Mouse (Mus musculus) kidney, adult 9 months (tissue): ENCODE measurements around the gene Alox12.

Experiments
- DNase-seq: peaks from one replicate; pipeline ENCODE4 v3.0.0; 2022

Gene Alox12

DNA sequence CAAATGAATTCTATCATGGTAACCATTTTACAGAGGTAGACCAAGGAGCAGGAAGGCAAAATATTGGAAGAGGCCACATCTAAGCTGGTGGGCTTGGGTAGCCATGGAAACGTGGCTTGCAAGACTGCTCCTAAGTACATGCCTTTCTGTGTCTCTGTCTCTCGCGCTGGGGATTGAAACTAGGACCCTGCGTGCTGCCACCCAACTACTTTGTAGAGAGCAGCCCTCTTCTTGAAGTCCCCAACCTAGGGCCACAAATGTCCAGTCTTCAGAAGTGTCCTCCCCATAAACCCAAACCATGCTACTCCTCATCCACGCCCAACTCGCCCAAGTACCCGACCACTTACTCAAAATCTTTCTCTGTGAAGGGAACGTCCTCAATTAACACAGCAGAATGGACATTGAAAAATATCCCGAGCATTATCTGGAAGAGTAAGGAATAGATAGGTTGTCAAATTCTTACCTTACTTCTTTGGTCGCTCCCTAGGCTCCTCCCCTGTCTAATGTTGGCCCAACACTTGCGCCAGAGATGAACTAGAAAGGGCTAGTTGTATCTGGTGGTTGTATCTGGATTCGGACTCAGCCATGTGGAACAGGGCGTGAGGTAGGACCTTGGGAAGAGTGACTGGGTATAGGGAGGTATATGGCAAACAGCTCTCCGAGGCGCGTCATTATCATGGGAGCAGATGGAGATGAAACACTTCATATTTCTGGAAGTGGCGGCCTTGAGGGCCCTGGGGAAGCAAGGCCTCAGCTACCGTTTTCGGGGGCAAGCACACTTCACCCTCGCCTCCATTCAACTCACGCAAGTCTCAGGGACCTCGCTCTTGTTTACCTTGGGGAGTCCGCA, 16.3 kb downstream of the Alox12 start:
- DNase-seq, result peak; percentile 57

DNA sequence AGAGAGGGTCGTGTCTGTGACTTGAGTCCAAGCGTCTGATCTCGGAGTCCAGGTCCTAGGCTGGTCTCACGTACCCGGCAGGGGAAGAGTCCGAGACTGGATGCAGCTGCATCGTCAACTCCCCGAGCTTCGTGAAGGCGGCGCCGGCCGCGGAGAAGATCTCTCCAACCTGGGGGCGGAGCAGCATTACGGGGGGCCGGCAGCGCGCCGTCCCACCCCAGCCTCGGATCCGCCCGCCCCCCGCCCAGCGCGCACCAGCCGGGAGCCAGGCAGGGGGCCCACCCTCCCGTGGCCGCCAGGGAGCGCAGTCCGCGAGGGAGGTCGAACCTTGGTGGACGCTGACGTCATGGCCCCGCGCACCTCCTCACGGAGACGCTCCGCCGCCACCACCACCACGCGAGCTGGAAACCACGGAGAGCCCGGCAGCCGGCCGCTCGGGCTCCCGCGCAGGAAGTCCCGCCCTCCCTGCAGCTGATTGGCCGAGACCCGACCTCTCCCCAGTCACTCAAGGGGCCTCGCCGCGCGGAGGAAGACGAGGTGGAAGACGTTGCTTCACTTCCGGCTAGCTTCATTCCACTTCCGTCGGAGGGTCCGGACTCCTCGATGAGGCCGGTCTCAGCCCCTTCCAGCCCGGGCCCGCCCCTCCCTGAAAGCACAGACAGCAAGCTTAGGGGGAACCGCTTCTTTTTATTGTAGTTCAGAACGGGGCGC, 17.5 kb downstream of the Alox12 start, which contains the start of gene 0610010K14Rik:
TSS of gene 0610010K14Rik (minus strand) at position 458 of the 711 bp plus-strand sequence.
- peak; percentile 98 for DNase-seq

DNA sequence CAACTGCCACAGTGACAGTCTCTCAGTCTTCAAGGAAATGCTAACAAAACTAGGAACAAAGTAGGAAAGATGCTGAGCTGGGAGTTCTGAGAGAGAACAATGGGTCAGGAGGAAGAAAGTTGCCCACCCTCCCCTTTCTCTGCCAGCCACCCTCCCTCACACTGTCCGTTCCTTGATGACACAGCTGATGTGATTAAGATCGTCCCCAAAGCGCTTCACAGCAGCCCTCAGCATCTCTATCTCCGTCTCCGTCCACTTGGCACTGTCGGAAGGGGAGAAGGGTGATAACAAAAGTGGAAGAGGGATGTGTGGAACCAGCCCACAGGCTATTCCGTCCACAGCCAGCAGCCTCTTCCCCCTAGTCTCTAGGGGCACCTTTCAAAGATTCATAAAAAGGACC, 18.4 kb downstream of the Alox12 start:
- peak; percentile 22 for DNase-seq

DNA sequence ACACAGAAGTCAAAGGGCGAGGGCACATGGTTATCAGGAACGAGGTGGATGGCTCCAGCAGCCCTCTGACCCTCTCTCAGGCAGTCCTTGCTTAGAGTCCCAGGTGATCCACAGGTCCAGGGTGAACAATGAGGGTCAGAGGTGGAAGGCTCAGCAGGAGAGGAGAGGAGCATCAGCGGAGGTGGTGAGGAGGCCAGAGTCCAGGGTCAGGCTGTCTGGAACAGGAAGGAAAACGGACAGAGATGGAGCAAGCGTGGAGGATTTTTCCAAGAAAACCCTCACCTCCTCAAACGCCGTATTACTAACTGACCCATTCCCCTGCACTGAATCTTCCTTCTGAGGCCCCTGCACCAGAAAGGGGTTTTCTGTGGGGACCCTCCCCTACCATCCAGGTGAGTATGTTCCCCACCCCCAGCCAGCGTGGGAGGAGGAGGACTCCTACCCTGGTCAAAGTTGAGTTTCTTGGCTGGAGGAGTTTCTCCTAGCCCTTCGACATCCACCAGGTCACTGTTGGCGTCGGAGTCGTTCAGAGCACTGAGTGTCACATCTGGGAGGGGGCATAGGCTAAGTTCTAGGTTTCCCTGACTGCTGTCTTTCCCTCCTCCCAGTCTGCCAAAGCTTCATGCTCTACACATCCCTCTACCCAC, 19.8 kb downstream of the Alox12 start:
- peak; percentile 77 for DNase-seq

DNA sequence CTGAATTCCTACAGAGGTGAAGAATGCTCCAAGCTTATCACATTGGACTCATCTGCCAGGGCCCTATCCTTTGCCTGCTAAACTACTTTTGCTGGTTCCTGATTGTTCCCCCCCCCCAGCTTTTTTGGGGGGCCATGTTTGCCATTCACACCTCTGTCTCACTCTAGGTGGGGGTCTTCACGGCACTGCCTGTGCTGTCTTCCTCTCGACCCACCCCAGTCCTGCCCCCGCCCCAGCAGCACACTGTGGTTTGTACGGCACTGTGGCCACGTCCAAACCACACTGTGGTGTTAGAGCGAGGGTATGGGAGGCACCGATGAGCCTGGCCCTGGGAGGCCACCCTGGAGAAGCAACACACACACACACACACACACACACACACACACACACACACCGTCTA, 20.7 kb downstream of the Alox12 start:
- DNase-seq, result no peak

DNA sequence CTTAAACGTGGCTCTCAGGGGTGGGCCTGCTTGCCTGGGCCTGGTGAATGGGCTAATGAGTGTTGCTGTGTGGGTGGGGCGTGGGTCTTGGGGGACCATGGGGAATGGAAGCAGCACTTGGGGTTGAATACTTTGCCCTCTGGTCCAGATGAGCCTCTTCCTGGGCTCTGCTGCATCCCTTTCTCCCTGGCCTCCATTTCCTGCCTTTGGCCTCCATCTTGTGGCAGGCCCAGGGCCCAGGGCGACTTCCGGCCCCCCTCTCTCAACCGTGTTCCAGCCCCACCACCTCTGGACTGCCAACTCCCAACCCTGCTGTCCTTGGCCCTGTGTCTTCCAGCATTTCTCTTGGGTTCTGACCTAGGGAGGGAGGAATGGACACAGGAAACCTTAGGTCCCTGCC, 21.1 kb downstream of the Alox12 start:
- peak; percentile 21 for DNase-seq

- DNase-seq, result peak; percentile 17
These were observed 22.1 kb downstream of the Alox12 start for GRCm38 (mm10) chr11:70233016-70233415.

GRCm38 (mm10) chr11:70232546-70232945, 22.6 kb downstream of the Alox12 start:
- DNase-seq, result peak; percentile 51

- DNase-seq, result peak; percentile 81
These were observed 24.9 kb downstream of the Alox12 start for GRCm38 (mm10) chr11:70230239-70230727.

GRCm38 (mm10) chr11:70229260-70230010, 25.7 kb downstream of the Alox12 start, which contains the start of gene Bcl6b:
Bcl6b (minus strand) TSS chr11:70229798.
- no peak for DNase-seq

GRCm38 (mm10) chr11:70228828-70229227, 26.3 kb downstream of the Alox12 start:
- peak; percentile 87 for DNase-seq

DNA sequence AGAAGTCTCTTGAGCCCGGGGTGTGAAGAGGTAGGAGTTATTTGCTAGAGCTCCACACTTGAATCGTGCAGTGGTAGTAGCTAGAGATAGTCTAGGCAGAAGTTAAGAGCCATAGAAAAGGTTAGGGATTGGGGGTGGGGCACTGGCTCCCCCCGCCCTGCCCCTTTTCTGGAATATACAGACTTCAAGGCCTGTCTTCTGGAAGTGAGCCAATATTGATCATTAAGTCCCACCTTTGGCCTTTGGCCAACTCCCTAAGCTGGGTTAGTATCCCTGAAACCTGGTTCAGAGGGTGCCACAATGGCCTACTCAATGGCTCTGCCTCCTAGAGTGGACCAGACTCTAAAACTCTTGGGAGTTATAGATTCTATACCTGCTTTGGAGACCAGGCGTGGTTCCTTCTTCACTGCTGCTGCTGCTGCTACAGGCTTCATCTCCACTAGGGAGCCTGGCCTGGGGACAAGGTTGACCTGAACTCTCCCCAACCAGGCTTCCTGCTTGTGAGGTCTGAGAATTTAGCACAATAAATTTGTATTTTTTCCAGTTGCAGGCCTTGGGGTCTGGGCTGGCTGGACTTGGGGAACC, 27.4 kb downstream of the Alox12 start:
- DNase-seq, result peak; percentile 27

GRCm38 (mm10) chr11:70227126-70227525, 28.0 kb downstream of the Alox12 start:
- DNase-seq, result no peak

- peak; percentile 61 for DNase-seq
These were observed 28.6 kb downstream of the Alox12 start for GRCm38 (mm10) chr11:70226602-70226890.

- peak; percentile 26 for DNase-seq
These were observed 29.2 kb downstream of the Alox12 start for GRCm38 (mm10) chr11:70225798-70226601.

GRCm38 (mm10) chr11:70223724-70224123, 31.4 kb downstream of the Alox12 start:
- DNase-seq, result peak; percentile 65

GRCm38 (mm10) chr11:70221603-70222500, 33.3 kb downstream of the Alox12 start:
- DNase-seq, result peak; percentile 85

GRCm38 (mm10) chr11:70220731-70221602, 34.2 kb downstream of the Alox12 start, which contains the start of gene Slc16a13:
Slc16a13 (minus strand) TSS chr11:70221064.
- peak; percentile 99 for DNase-seq

DNA sequence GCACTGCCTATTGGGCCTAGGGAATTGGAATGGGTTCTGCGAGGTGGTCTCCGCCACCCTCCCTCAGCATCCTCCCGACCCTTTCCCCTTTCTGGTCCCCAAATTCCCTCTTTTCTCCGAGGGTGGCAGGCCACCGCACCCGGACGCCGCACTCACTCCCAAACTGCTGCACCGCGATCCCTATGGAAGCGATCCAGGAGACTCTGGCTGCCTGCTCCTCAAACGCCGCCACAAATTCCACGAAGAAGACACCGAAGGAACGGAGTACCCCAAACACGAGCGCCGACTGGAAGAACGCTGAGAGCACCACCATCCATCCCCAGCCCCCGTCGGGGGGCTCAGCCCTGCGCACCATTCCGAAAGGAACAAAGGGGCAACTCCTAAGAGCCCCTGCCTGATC, 34.8 kb downstream of the Alox12 start:
- peak; percentile 36 for DNase-seq
